Mouse (Mus musculus): ENCODE measurements around the gene Timm29.
A peak's percentile ranks its signal among the peaks of the same experiment; 100 is the strongest.

The Timm29 gene

GRCm38 (mm10) chr9:21616232-21616781, 23.8 kb downstream of the Timm29 start:
- no peak for DNase-seq (ENCODE audit: low read depth, low spot score)

DNA sequence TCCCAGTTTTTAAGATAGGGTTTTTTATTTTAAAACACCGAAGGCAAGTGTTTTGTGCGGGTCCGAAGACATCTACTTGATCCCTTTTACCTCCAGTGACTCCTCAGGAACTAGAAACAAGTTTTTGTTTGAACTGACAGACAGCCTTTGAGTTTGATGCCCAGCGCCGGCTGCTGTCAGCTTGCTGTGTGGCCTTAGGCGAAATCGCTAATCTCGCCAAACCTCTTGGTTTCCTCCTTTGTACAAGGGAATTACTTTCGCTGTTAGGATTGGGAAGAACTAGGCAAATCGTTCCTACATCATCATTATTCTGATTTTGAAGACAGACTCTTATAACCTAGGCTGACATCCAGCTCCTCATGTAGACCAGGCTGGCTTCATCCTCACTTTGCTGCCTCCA, 24.5 kb downstream of the Timm29 start:
- no peak for DNase-seq (ENCODE audit: low read depth, low spot score)

DNA sequence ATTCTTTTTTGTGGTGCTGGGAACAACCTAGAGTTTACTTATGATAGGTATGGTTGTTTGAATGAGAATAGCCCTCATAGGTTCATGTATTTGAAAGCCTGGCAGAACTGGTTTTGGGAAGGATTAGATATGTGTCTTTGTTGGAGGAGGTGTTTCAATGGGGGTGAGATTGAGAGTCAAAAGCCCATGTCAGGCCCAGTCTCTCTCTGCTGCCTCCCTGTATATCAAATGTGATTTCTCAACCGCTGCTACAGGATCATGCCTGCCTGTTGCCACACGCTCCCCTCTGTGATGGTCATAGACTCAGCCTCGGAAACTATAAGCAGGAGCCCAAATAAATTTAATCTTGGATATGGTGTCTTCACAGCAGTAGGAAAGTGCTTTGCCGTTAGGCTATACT, 27.7 kb downstream of the Timm29 start:
- DNase-seq (ENCODE audit: low read depth, low spot score): no peak

DNA sequence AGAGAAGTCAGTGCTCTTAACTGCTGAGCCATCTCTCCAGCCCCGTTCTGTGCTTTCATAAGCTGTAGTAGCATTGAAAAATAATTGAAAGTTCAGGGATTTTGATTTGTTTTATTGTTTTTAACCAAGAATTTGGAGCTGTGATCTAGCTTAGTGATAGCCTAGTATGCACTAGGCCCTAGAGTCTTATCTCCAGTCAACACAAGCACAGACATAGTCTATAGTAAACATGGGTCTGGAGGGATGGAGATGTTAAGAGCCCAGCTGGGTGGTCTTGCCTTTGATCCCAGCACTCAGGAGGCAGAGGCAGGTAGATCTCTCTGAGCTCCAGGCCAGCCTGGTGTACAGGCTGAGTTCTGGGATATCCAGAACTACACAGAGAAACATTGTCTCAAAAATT, 30.2 kb downstream of the Timm29 start:
- no peak for DNase-seq (ENCODE audit: low read depth, low spot score)

- DNase-seq (ENCODE audit: low read depth, low spot score): no peak
These were observed 33.1 kb downstream of the Timm29 start for GRCm38 (mm10) chr9:21625342-21626339.

DNA sequence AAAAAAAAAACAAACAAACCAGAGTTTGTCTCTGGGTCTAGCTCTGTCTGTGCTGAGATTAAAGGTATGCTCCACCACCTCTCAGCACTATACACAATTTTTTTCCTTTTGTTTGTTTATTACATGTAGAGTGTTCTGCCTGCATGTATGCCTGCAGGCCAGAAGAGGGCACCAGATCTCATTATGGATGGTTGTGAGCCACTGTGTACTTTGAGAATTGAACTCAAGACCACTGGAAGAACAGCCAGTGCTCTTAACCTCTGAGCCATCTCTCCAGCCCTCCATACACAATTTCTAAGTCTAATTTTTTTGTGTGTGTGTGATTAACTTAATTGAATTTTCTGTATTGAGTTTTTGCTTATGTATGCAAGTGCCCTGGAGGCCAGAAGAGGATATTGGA, 34.0 kb downstream of the Timm29 start:
- peak; percentile 65 for DNase-seq (ENCODE audit: low read depth, low spot score)

- no peak for DNase-seq (ENCODE audit: low read depth, low spot score)
These were observed 34.7 kb downstream of the Timm29 start for GRCm38 (mm10) chr9:21627145-21627795.

- peak; percentile 76 for DNase-seq (ENCODE audit: low read depth, low spot score)
These were observed 38.2 kb downstream of the Timm29 start for GRCm38 (mm10) chr9:21630673-21631072.

DNA sequence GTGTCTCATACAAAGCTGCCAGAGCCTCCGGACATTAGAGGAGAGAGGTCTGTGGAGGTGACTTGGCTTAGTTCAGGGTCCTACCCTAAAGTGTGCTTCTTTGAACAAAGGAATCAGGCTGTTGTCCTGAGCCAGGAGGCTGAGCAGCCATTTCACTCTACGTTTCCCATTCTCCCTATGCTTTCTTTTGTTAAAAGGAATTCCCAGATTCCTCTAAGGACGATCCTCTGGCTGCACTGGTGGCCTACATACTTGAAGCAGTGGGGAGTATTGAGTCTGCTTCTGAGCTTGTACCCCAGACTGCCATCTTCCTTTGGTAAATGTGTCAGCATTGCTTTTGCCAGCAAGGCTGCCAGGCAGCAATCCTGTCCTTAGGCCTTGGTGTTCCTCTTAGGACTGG, 40.6 kb downstream of the Timm29 start:
- DNase-seq (ENCODE audit: low read depth, low spot score): peak; percentile 56

- DNase-seq (ENCODE audit: low read depth, low spot score): no peak
These were observed 43.1 kb downstream of the Timm29 start for GRCm38 (mm10) chr9:21635639-21636038.

DNA sequence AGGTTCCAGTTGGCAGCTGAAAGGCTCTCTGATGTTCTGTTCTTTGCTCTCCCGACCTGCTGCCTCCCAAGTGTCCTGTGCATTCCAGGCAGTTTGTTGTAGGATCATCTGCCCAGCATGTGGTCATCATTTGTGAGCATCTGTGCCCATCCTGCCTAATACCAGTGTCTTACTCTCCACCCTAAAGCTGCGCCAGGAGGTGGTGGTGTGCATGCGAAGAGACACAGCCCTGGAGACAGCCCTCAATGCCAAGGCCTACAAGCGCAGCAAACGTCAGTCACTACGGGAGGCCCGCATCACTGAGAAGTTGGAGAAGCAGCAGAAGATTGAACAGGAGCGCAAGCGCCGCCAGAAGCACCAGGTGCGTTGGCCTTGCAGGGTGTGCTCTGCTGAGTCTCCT, 46.5 kb downstream of the Timm29 start:
- DNase-seq (ENCODE audit: low read depth, low spot score): no peak

Data from R1 (cell line).